7 mouse cellular contexts compared by ENCODE assay signal in the genomic region with DNA sequence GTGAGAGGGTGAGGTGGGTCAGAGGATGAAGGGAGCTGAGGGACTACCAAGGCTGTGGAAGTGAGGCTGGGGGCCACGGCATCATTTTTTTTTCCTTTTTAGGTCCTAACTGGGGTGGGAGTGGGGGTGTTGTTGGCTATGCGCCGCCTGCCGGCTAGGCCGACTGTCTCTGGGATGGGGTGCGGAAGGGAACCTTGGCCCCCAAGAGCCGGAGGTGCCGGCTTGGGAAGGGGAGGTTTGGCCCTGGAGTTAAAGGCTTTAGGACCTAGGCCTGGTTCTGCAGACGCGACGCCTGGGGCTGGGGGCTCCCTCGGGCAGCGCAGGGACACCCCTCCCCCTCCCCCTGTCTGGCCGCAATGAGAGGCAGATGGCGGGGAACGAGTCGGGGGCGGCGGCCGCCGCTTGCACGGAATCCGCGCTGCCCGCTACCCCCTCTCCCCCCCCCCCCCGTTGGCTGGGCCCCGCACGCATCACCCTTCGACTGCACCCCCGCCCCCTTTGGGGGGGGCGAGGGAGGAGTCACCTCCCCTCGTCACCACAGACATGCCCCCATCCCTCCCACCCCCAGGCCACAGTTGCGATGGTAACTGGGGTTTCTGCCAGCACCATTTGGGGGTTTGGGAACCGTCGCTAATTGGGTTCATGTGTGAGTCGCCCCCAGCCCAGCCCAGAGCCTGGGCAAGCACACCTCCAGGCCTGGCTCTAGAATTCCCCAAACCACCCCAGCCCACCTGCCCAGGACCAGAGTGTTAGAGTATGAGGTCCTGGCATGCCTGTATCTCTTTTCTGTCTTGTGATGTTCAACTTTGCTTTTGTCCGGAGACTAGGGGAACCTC. TPM values are rescaled to one million over a fixed set of nuclear protein-coding genes. Genes with fewer than 3 reads are reported as not detected.
DNase-seq lines count a peak whose midpoint lies in the region; ATAC-seq and TF ChIP-seq lines count a peak whose summit lies in the region.

No protein-coding gene starts in this region.

- H3K9me3 ChIP-seq in embryonic facial prominence, embryonic 12.5 days = no peaks in the 10 kb centered on the region
- H3K9me3 ChIP-seq in heart, embryonic 12.5 days (replicated peaks) = no peaks in the 10 kb centered on the region
- no peaks in the 10 kb centered on the region for H3K9me3 ChIP-seq in limb, embryonic 11.5 days (ENCODE audit: control insufficient read depth, low read length)
- H3K9me3 ChIP-seq in midbrain, postnatal 0 days (ENCODE audit: low read length) = no peaks in the 10 kb centered on the region

- H3K9ac ChIP-seq in embryonic facial prominence, embryonic 12.5 days = peak overlapping the region; percentile 93
- peak overlapping the region; percentile 78 for H3K9ac ChIP-seq in heart, embryonic 12.5 days
- H3K9ac ChIP-seq in limb, embryonic 11.5 days (ENCODE audit: low read length) = peak overlapping the region; percentile 97
- peak overlapping the region; percentile 48 for H3K9ac ChIP-seq in midbrain, postnatal 0 days (replicated peaks; ENCODE audit: low read length, poor library complexity, severe bottlenecking)

- peaks cover 40% of the 10 kb centered on the region for H3K4me1 ChIP-seq in embryonic facial prominence, embryonic 12.5 days
- peaks cover 44% of the 10 kb centered on the region for H3K4me1 ChIP-seq in heart, embryonic 12.5 days (replicated peaks)
- H3K4me1 ChIP-seq in limb, embryonic 11.5 days (ENCODE audit: control insufficient read depth, insufficient read depth, low read length) = peaks cover 23% of the 10 kb centered on the region
- peaks cover 19% of the 10 kb centered on the region; the same call in 1 of the 2 replicates for H3K4me1 ChIP-seq in midbrain, postnatal 0 days (ENCODE audit: insufficient read depth, low read length)

- H3K27me3 ChIP-seq in embryonic facial prominence, embryonic 12.5 days = no peaks in the 10 kb centered on the region
- H3K27me3 ChIP-seq in heart, embryonic 12.5 days (replicated peaks) = no peaks in the 10 kb centered on the region
- no peaks in the 10 kb centered on the region for H3K27me3 ChIP-seq in limb, embryonic 11.5 days (ENCODE audit: control insufficient read depth, insufficient read depth, low read length)
- H3K27me3 ChIP-seq in midbrain, postnatal 0 days (ENCODE audit: insufficient read depth, low read length) = peaks cover 15% of the 10 kb centered on the region; the same call in 1 of the 2 replicates

- no peak for ATAC-seq in embryonic facial prominence, embryonic 12.5 days (ENCODE audit: insufficient number of reproducible peaks, insufficient read depth, low FRiP score, low TSS enrichment)
- no peak for ATAC-seq in heart, embryonic 12.5 days (ENCODE audit: insufficient number of reproducible peaks, low FRiP score)
- ATAC-seq in limb, embryonic 11.5 days (ENCODE audit: insufficient number of reproducible peaks, low FRiP score, low TSS enrichment, low read depth) = peak; percentile 20
- ATAC-seq in midbrain, postnatal 0 days (ENCODE audit: low FRiP score) = peak; percentile 35

- WGBS in embryonic facial prominence, embryonic 12.5 days = under 1% methylated on average over 20 of the region's 37 CpGs
- under 1% methylated on average over 19 of the region's 37 CpGs for WGBS in heart, embryonic 12.5 days
- WGBS in limb, embryonic 11.5 days = 0% methylated on average over 20 of the region's 37 CpGs
- under 1% methylated on average over 20 of the region's 37 CpGs for WGBS in midbrain, postnatal 0 days

- H3K4me2 ChIP-seq in embryonic facial prominence, embryonic 12.5 days (replicated peaks) = peak overlapping the region; percentile 98
- peak overlapping the region; percentile 81 for H3K4me2 ChIP-seq in heart, embryonic 12.5 days
- H3K4me2 ChIP-seq in limb, embryonic 11.5 days (ENCODE audit: low read depth, severe bottlenecking) = peak overlapping the region; percentile 95
- peak overlapping the region; percentile 98 for H3K4me2 ChIP-seq in midbrain, postnatal 0 days (ENCODE audit: low read depth, low read length, poor library complexity, severe bottlenecking)

- H3K4me3 ChIP-seq in embryonic facial prominence, embryonic 12.5 days = peak overlapping the region; percentile 85
- peak overlapping the region; percentile 61 for H3K4me3 ChIP-seq in heart, embryonic 12.5 days
- peak overlapping the region; percentile 96 for H3K4me3 ChIP-seq in limb, embryonic 11.5 days (ENCODE audit: low read depth, low read length)
- H3K4me3 ChIP-seq in midbrain, postnatal 0 days (ENCODE audit: low read depth, low read length) = peak overlapping the region; percentile 40

- H3K27ac ChIP-seq in embryonic facial prominence, embryonic 12.5 days = peak overlapping the region; percentile 100
- peak overlapping the region; percentile 92 for H3K27ac ChIP-seq in heart, embryonic 12.5 days (ENCODE audit: poor library complexity, severe bottlenecking)
- peak overlapping the region; percentile 100 for H3K27ac ChIP-seq in limb, embryonic 11.5 days (replicated peaks; ENCODE audit: low read depth, low read length)
- 0 out of 2 replicates have a peak overlapping the region, but pooled peaks have one; percentile 18 for H3K27ac ChIP-seq in midbrain, postnatal 0 days (ENCODE audit: low read depth, low read length)

- peaks cover 37% of the 10 kb centered on the region for H3K36me3 ChIP-seq in embryonic facial prominence, embryonic 12.5 days
- 0 out of 2 replicates have a peak, but pooled peaks cover 3% of the 10 kb centered on the region for H3K36me3 ChIP-seq in heart, embryonic 12.5 days
- H3K36me3 ChIP-seq in limb, embryonic 11.5 days (ENCODE audit: control insufficient read depth, insufficient read depth, low read length) = peaks cover 4% of the 10 kb centered on the region; the same call in 1 of the 2 replicates
- no peaks in the 10 kb centered on the region for H3K36me3 ChIP-seq in midbrain, postnatal 0 days (ENCODE audit: insufficient read depth, low read length)

- DNase-seq in right cerebral cortex, postnatal 14 days = peak; percentile 31
- no peak for DNase-seq in right cerebral cortex, adult 18-20 months
- peak; percentile 84 for DNase-seq in limb, embryonic 11.5 days (ENCODE audit: low spot score)
- DNase-seq in midbrain, postnatal 0 days (ENCODE audit: low spot score) = peak; percentile 58
- DNase-seq in spleen, postnatal 14 days (ENCODE audit: low spot score in 2 of 2) = no peak

- TF ChIP-seq CTCF in midbrain, postnatal 0 days (IDR thresholded peaks at IDR 0.05) = peak; percentile 33

RNA-seq across cellular contexts. Expression of a gene that starts 2.5 kb away (rescaled TPM):
- polyA plus RNA-seq in embryonic facial prominence, embryonic 12.5 days (2016; fragmentation: Nextera tagmentation; extraction: Ambion mirVana) = 154 and 161 TPM in 2 replicates
- polyA plus RNA-seq in heart, embryonic 12.5 days (2016; fragmentation: Nextera tagmentation; extraction: Ambion mirVana) = 17.5 and 18.6 TPM in 2 replicates
- 105 and 106 TPM in 2 replicates for polyA plus RNA-seq in limb, embryonic 11.5 days (2014; fragmentation: Nextera tagmentation; extraction: Ambion mirVana)
- 9.6 and 12.9 TPM in 2 replicates for total RNA-seq in midbrain, postnatal 0 days (2014; rRNA removed)
- 4.2 and 5.2 TPM in 2 replicates for polyA plus RNA-seq in midbrain, postnatal 0 days (2015; fragmentation: Nextera tagmentation; extraction: Ambion mirVana)

RNA-seq across cellular contexts. Expression of a gene that starts 28.4 kb away (rescaled TPM):
- 41.4 and 41.7 TPM in 2 replicates for polyA plus RNA-seq in embryonic facial prominence, embryonic 12.5 days (2016; fragmentation: Nextera tagmentation; extraction: Ambion mirVana)
- polyA plus RNA-seq in heart, embryonic 12.5 days (2016; fragmentation: Nextera tagmentation; extraction: Ambion mirVana) = 33.3 and 38.2 TPM in 2 replicates
- polyA plus RNA-seq in limb, embryonic 11.5 days (2014; fragmentation: Nextera tagmentation; extraction: Ambion mirVana) = 21.6 and 24.7 TPM in 2 replicates
- total RNA-seq in midbrain, postnatal 0 days (2014; rRNA removed) = 36.4 and 42.0 TPM in 2 replicates
- 6.8 and 7.2 TPM in 2 replicates for polyA plus RNA-seq in midbrain, postnatal 0 days (2015; fragmentation: Nextera tagmentation; extraction: Ambion mirVana)

RNA-seq across cellular contexts. Expression of a gene that starts 36.8 kb away (rescaled TPM):
- polyA plus RNA-seq in embryonic facial prominence, embryonic 12.5 days (2016; fragmentation: Nextera tagmentation; extraction: Ambion mirVana) = 45.5 and 50.3 TPM in 2 replicates
- polyA plus RNA-seq in heart, embryonic 12.5 days (2016; fragmentation: Nextera tagmentation; extraction: Ambion mirVana) = 19.7 and 20.3 TPM in 2 replicates
- 26.3 and 30.8 TPM in 2 replicates for polyA plus RNA-seq in limb, embryonic 11.5 days (2014; fragmentation: Nextera tagmentation; extraction: Ambion mirVana)
- total RNA-seq in midbrain, postnatal 0 days (2014; rRNA removed) = 0.27 TPM in 1 of 2 replicates, not detected in the other
- 1.3 and 3.0 TPM in 2 replicates for polyA plus RNA-seq in midbrain, postnatal 0 days (2015; fragmentation: Nextera tagmentation; extraction: Ambion mirVana)

RNA-seq across cellular contexts. Expression of a gene that starts 41.5 kb away (rescaled TPM):
- 21.3 and 24.2 TPM in 2 replicates for polyA plus RNA-seq in embryonic facial prominence, embryonic 12.5 days (2016; fragmentation: Nextera tagmentation; extraction: Ambion mirVana)
- polyA plus RNA-seq in heart, embryonic 12.5 days (2016; fragmentation: Nextera tagmentation; extraction: Ambion mirVana) = 24.4 and 26.2 TPM in 2 replicates
- 13.2 and 15.0 TPM in 2 replicates for polyA plus RNA-seq in limb, embryonic 11.5 days (2014; fragmentation: Nextera tagmentation; extraction: Ambion mirVana)
- 3.6 and 4.0 TPM in 2 replicates for total RNA-seq in midbrain, postnatal 0 days (2014; rRNA removed)
- 1.7 TPM in 2 replicates for polyA plus RNA-seq in midbrain, postnatal 0 days (2015; fragmentation: Nextera tagmentation; extraction: Ambion mirVana)

RNA-seq across cellular contexts. Expression of a gene that starts 58.8 kb away (rescaled TPM):
- polyA plus RNA-seq in embryonic facial prominence, embryonic 12.5 days (2016; fragmentation: Nextera tagmentation; extraction: Ambion mirVana) = 0.28 and 0.42 TPM in 2 replicates
- polyA plus RNA-seq in heart, embryonic 12.5 days (2016; fragmentation: Nextera tagmentation; extraction: Ambion mirVana) = 0.32 and 0.57 TPM in 2 replicates
- polyA plus RNA-seq in limb, embryonic 11.5 days (2014; fragmentation: Nextera tagmentation; extraction: Ambion mirVana) = 0.11 and 0.27 TPM in 2 replicates
- 0.66 and 1.8 TPM in 2 replicates for total RNA-seq in midbrain, postnatal 0 days (2014; rRNA removed)
- 0.43 and 0.54 TPM in 2 replicates for polyA plus RNA-seq in midbrain, postnatal 0 days (2015; fragmentation: Nextera tagmentation; extraction: Ambion mirVana)

Comparison
In these comparisons a context has a peak if more than half of its experiments do, and no peak if none do; other contexts are left out.
1. DNase-seq: peak in right cerebral cortex, postnatal 14 days (single experiment), limb, embryonic 11.5 days (single experiment) and midbrain, postnatal 0 days (single experiment); none in right cerebral cortex, adult 18-20 months (single experiment) and spleen, postnatal 14 days (0 of 2).
2. ATAC-seq: peak in limb, embryonic 11.5 days (single experiment) and midbrain, postnatal 0 days (single experiment); none in embryonic facial prominence, embryonic 12.5 days (single experiment) and heart, embryonic 12.5 days (single experiment).
3. H3K27ac ChIP-seq: peak in every context shown above with its lines; median percentile 100 in embryonic facial prominence, embryonic 12.5 days; 100 in limb, embryonic 11.5 days; 92 in heart, embryonic 12.5 days; 18 in midbrain, postnatal 0 days.
4. H3K4me3 ChIP-seq: peak in every context shown above with its lines; median percentile 96 in limb, embryonic 11.5 days; 85 in embryonic facial prominence, embryonic 12.5 days; 61 in heart, embryonic 12.5 days; 40 in midbrain, postnatal 0 days.
5. Peak in every context shown above with its lines, with median percentiles within 50 percentile points of each other: H3K4me2 ChIP-seq and H3K9ac ChIP-seq.